Mouse (Mus musculus) stomach, postnatal 0 days (tissue): ENCODE data around the gene Slc25a19. TPM values are rescaled to one million over a fixed set of nuclear protein-coding genes. Genes with fewer than 3 reads are reported as not detected.

Source experiments
- ATAC-seq: fragments of 200-750 bp; cut with Nextera tagmentation; 2 replicates; pipeline ENCODE4 v1.8.0; 2017; ENCODE audit not compliant: low FRiP score, low TSS enrichment
- DNase-seq: peaks from one replicate; pipeline ENCODE4 v3.0.0-alpha.2; 2016; ENCODE audit warnings: low spot score
- H3K27ac ChIP-seq: fragments of 300-500 bp; sonication (generic); replicated peaks from 2 replicates; pipeline ENCODE4 v1.5.1; 2014; ENCODE audit warnings: mild to moderate bottlenecking, control low read depth
- H3K27me3 ChIP-seq: fragments of 300-500 bp; sonication (generic); 2 replicates; pipeline ENCODE4 v1.6.1; 2014; ENCODE audit warnings: low read length; ENCODE audit not compliant: control insufficient read depth, insufficient read depth
- H3K36me3 ChIP-seq: fragments of 300-500 bp; sonication (generic); 2 replicates; pipeline ENCODE4 v1.6.1; 2014; ENCODE audit warnings: low read length, mixed read lengths; ENCODE audit not compliant: control insufficient read depth, insufficient read depth
- H3K4me1 ChIP-seq: fragments of 300-500 bp; sonication (generic); replicated peaks from 2 replicates; pipeline ENCODE4 v1.6.1; 2014; ENCODE audit warnings: antibody characterized with exemption; ENCODE audit not compliant: control insufficient read depth, insufficient read depth
- H3K4me2 ChIP-seq: fragments of 300-500 bp; sonication (generic); replicated peaks from 2 replicates; pipeline ENCODE4 v1.6.1; 2014; ENCODE audit warnings: low read depth, mild to moderate bottlenecking, control low read depth, moderate library complexity
- H3K4me3 ChIP-seq: fragments of 300-500 bp; sonication (generic); 2 replicates; pipeline ENCODE4 v1.5.1; 2014; ENCODE audit warnings: low read depth, low read length, control low read depth
- H3K9ac ChIP-seq: fragments of 300-500 bp; sonication (generic); 2 replicates; pipeline ENCODE4 v1.6.1; 2014; ENCODE audit warnings: mild to moderate bottlenecking, low read length, control low read depth, mixed read lengths
- H3K9me3 ChIP-seq: fragments of 300-500 bp; sonication (generic); 2 replicates; pipeline ENCODE4 v1.6.1; 2016; ENCODE audit warnings: low read length; ENCODE audit not compliant: control insufficient read depth
- CTCF ChIP-seq: IDR thresholded peaks from 2 replicates; pipeline ENCODE4 v1.5.1; 2016; ENCODE audit warnings: antibody characterized with exemption, low read depth, mild to moderate bottlenecking, moderate library complexity
- EP300 ChIP-seq: optimal IDR thresholded peaks from 2 replicates; pipeline ENCODE3; 2016; ENCODE audit warnings: antibody characterized with exemption
- WGBS: fragments of 180-500 bp; shearing (Covaris S2); extraction: QIAGEN DNeasy Blood & Tissue Kit; methylation state at CpG from one replicate; pipeline ENCODE4 v1.1.7; 2014; 5-methylcytosine and 5-hydroxymethylcytosine counted together
- polyA plus RNA-seq: library from polyadenylated mRNA; unstranded; fragments of >200 nt; fragmentation: Nextera tagmentation; extraction: Ambion mirVana; gene quantifications from 2 replicates; pipeline ENCODE4 v1.2.1, GENCODE M21; 2015

Gene Slc25a19
- polyA plus RNA-seq, 1 experiment from 2014 or later, result 14.0 TPM

GRCm38 (mm10) chr11:115603476-115604303 is 24.4 kb downstream of the Slc25a19 start, which contains the start of the genes Mrps7 and Gga3:
Gene Mrps7, plus strand, starts transcription at chr11:115603925.
Gene Gga3, minus strand, starts transcription at chr11:115604051.
- H3K4me3 ChIP-seq, result peak within 1 kb of the TSS; percentile 96
- TF ChIP-seq CTCF, result no peak; the same call in 1 of the 2 replicates
- TF ChIP-seq EP300, result peak; percentile 95
- under 1% methylated on average over 84 of the region's 93 CpGs for WGBS
- H3K9me3 ChIP-seq, result no peaks in the 10 kb centered on the region
- peak within 1 kb of the TSS; percentile 90 for H3K4me2 ChIP-seq
- DNase-seq (peak; percentile 94), ATAC-seq (peak; percentile 97)
- H3K27me3 ChIP-seq, result no peaks in the 10 kb centered on the region
- peak within 1 kb of the TSS; percentile 94 for H3K27ac ChIP-seq
- peak within 1 kb of the TSS; percentile 94 for H3K9ac ChIP-seq
- H3K4me1 ChIP-seq, result no peaks in the 10 kb centered on the region
- H3K36me3 ChIP-seq, result peaks cover 17% of the 10 kb centered on the region; the same call in 1 of the 2 replicates

- H3K27ac ChIP-seq, result peak overlapping the region; percentile 94
- no peaks in the 10 kb centered on the region for H3K4me1 ChIP-seq
- H3K4me2 ChIP-seq, result peak overlapping the region; percentile 90
- no peak for DNase-seq
- no peak for ATAC-seq
- peaks cover 13% of the 10 kb centered on the region; the same call in 1 of the 2 replicates for H3K36me3 ChIP-seq
- no peaks in the 10 kb centered on the region for H3K9me3 ChIP-seq
- WGBS, result 6% methylated on average over 15 of the region's 15 CpGs
- H3K27me3 ChIP-seq, result no peaks in the 10 kb centered on the region
- H3K9ac ChIP-seq, result peak overlapping the region; percentile 94
- H3K4me3 ChIP-seq, result peak overlapping the region; percentile 96
- TF ChIP-seq EP300 (no peak), CTCF (no peak)
Observed at GRCm38 (mm10) chr11:115603128-115603475, 25.0 kb downstream of the Slc25a19 start.

GRCm38 (mm10) chr11:115601174-115601573 is 26.9 kb downstream of the Slc25a19 start:
- Histone ChIP-seq H3K4me3 (no peak overlapping the region), H3K9me3 (no peaks in the 10 kb centered on the region), H3K36me3 (peaks cover 6% of the 10 kb centered on the region; the same call in 1 of the 2 replicates), H3K27me3 (no peaks in the 10 kb centered on the region), H3K27ac (no peak overlapping the region), H3K4me2 (no peak overlapping the region), H3K4me1 (no peaks in the 10 kb centered on the region), H3K9ac (no peak overlapping the region)
- ATAC-seq (no peak), DNase-seq (no peak)
- 91% methylated on average over 4 of the region's 4 CpGs for WGBS
- TF ChIP-seq CTCF (no peak), EP300 (no peak)

- Histone ChIP-seq H3K4me1 (no peaks in the 10 kb centered on the region), H3K9me3 (no peaks in the 10 kb centered on the region), H3K27ac (no peak overlapping the region), H3K27me3 (no peaks in the 10 kb centered on the region), H3K9ac (no peak overlapping the region), H3K4me2 (no peak overlapping the region), H3K36me3 (peaks cover 6% of the 10 kb centered on the region; the same call in 1 of the 2 replicates), H3K4me3 (no peak overlapping the region)
- TF ChIP-seq EP300 (no peak), CTCF (no peak)
- 85% methylated on average over 15 of the region's 15 CpGs for WGBS
- DNase-seq, result no peak
- no peak for ATAC-seq
Observed at GRCm38 (mm10) chr11:115600743-115601142, 27.4 kb downstream of the Slc25a19 start.

- H3K9ac ChIP-seq, result no peak overlapping the region
Observed at GRCm38 (mm10) chr11:115599722-115600121, 28.4 kb downstream of the Slc25a19 start.

GRCm38 (mm10) chr11:115598309-115598708 is 29.8 kb downstream of the Slc25a19 start:
- DNase-seq, result no peak
- Histone ChIP-seq H3K27me3 (no peaks in the 10 kb centered on the region), H3K4me1 (no peaks in the 10 kb centered on the region), H3K27ac (no peak overlapping the region), H3K4me3 (no peak overlapping the region), H3K9ac (no peak overlapping the region), H3K4me2 (no peak overlapping the region), H3K9me3 (no peaks in the 10 kb centered on the region), H3K36me3 (peaks cover 16% of the 10 kb centered on the region)
- ATAC-seq, result no peak
- no peak for TF ChIP-seq EP300
- no peak for TF ChIP-seq CTCF
- WGBS, result 94% methylated on average over 4 of the region's 4 CpGs

More at GRCm38 (mm10) chr11:115599722-115600121, 28.4 kb downstream of the Slc25a19 start:
- Histone ChIP-seq H3K9me3 (no peaks in the 10 kb centered on the region), H3K36me3 (peaks cover 7% of the 10 kb centered on the region; the same call in 1 of the 2 replicates), H3K27me3 (no peaks in the 10 kb centered on the region), H3K4me2 (no peak overlapping the region), H3K27ac (no peak overlapping the region), H3K4me3 (no peak overlapping the region), H3K4me1 (no peaks in the 10 kb centered on the region)
- WGBS, result 87% methylated on average over 7 of the region's 7 CpGs
- no peak for ATAC-seq
- TF ChIP-seq EP300, result no peak
- no peak for TF ChIP-seq CTCF
- DNase-seq, result no peak
